Mouse (Mus musculus) E14TG2a.4 (cell line): ENCODE data around the gene Mrpl37.

ENCODE experiments used
- H3K27me3 ChIP-seq: 2 replicates; pipeline ENCODE4 v1.6.1; 2014; ENCODE audit warnings: low read length, control low read depth; ENCODE audit not compliant: insufficient read depth
- H3K36me3 ChIP-seq: 2 replicates; pipeline ENCODE4 v1.6.1; 2014; ENCODE audit warnings: low read length, control low read depth; ENCODE audit not compliant: insufficient read depth
- H3K4me1 ChIP-seq: replicated peaks from 2 replicates; pipeline ENCODE4 v1.6.1; 2014; ENCODE audit warnings: low read depth, low read length, control low read depth
- H3K4me3 ChIP-seq: replicated peaks from 2 replicates; pipeline ENCODE4 v1.5.1; 2014; ENCODE audit warnings: mild to moderate bottlenecking, low read length
- H3K9me3 ChIP-seq: 2 replicates; pipeline ENCODE4 v1.6.1; 2014; ENCODE audit warnings: low read length, control low read depth
- CTCF ChIP-seq: conservative IDR thresholded peaks from 2 replicates; pipeline ENCODE4 v1.5.1; 2014; ENCODE audit warnings: low read length
- NANOG ChIP-seq: IDR thresholded peaks from 2 replicates; pipeline ENCODE4 v1.6.1; 2014; ENCODE audit warnings: borderline replicate concordance, low read length, mixed read lengths
- POU5F1 ChIP-seq: IDR thresholded peaks from 2 replicates; pipeline ENCODE4 v1.6.1; 2014; ENCODE audit warnings: low read length, borderline replicate concordance

Mrpl37 gene

DNA sequence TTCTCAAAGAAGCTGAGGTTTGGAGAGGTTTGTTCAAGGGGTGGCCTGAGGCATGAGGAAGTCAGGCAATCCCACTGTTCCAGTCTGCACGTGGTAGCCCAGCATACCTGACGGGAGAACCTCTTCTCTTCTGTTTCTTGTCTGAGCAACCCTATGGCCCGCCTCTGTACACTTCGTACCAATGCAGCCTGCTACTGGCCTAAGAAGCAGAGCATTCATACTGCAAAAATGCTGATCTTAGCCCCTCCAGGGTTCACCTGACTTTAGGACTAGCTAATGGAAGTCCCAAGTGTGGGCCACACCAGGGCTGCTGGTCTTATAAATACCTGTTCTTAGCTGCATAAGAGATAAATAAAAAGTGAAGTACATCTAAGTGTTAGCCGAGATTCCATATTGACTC lies 8.3 kb downstream of the Mrpl37 start:
- peaks cover 78% of the 10 kb centered on the region for H3K36me3 ChIP-seq
- TF ChIP-seq NANOG (no peak), POU5F1 (no peak), CTCF (no peak)
- H3K4me3 ChIP-seq, result no peak overlapping the region
- H3K27me3 ChIP-seq, result no peaks in the 10 kb centered on the region
- no peaks in the 10 kb centered on the region for H3K9me3 ChIP-seq
- peaks cover 8% of the 10 kb centered on the region; the same call in 1 of the 2 replicates for H3K4me1 ChIP-seq

DNA sequence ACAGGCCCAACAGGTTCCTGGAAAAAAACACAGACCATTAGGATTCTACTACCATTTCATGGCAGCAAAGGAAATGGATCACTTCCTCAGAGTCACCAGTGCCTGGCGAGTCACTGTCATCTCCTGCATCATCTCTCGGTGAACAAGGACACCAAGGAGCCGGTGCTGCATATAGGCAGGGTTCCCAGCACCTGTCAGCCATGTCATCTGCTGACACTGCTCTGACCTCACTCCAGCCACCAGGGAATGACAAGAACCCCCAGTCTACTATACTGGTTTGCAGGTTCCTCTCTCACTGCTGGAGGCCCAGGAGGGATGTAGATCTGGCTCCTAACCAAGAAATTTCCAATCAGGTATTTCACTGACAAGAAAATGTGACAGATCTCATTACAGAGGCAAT lies 10.6 kb downstream of the Mrpl37 start:
- TF ChIP-seq CTCF (no peak), POU5F1 (no peak), NANOG (no peak)
- no peaks in the 10 kb centered on the region for H3K27me3 ChIP-seq

DNA sequence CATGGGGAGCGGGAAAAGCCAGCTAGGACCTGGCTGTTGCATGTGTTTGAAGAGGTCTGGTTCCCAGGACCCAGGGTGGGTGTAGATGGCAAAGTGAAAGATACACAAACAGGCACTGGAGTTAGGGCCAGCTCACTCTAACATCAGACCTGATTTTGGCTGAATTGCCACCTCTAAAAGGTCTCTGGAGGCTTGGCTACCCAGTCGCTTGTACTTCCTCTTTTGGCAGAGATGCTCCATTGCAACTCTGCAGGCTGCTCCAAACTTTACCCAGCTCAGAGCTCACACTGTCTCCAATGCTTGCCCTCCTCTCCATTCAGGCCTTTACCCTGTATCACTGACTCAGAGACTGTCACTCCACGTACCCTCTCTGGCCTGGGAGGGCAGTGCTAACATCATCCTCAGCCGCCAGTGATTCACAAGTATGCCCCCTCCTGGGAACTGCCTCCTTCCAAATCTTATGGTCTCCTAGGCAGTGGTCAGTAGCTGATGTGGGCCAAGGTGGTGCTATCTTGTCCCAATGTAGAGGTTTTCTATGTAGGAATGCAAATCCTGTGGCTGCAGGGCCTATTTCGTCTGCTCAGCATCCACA lies 13.6 kb downstream of the Mrpl37 start:
- no peak overlapping the region for H3K4me3 ChIP-seq
- H3K36me3 ChIP-seq, result peaks cover 33% of the 10 kb centered on the region
- no peaks in the 10 kb centered on the region for H3K9me3 ChIP-seq
- H3K4me1 ChIP-seq, result peaks cover 13% of the 10 kb centered on the region; the same call in 1 of the 2 replicates
- TF ChIP-seq CTCF, result no peak
- no peak for TF ChIP-seq POU5F1
- TF ChIP-seq NANOG, result no peak
- no peaks in the 10 kb centered on the region for H3K27me3 ChIP-seq

More for the DNA sequence above, 10.6 kb downstream of the Mrpl37 start:
- no peaks in the 10 kb centered on the region for H3K9me3 ChIP-seq
- H3K36me3 ChIP-seq, result peaks cover 55% of the 10 kb centered on the region
- peaks cover 13% of the 10 kb centered on the region; the same call in 1 of the 2 replicates for H3K4me1 ChIP-seq
- no peak overlapping the region for H3K4me3 ChIP-seq

DNA sequence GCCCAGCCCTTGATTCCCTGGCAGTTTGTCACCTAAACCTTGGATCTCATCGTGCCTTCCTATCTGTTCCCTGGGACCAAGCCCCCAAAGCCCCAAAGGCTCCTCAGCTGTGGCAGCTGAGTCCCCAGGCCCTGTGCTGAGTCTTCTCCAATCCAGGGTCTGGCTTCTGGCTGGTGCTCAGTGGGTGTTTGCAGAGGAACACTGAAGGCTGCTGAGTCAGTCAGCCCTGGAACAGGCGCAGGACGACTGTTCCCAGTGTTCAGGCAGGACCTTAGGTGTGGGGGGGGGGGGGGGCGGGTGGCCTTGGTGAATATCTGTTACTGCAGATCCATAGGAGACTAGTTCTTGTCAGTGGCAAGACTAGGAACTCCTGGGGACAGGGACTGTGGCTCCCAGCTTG lies 14.8 kb downstream of the Mrpl37 start:
- Histone ChIP-seq H3K4me1 (peaks cover 9% of the 10 kb centered on the region; the same call in 1 of the 2 replicates), H3K4me3 (no peak overlapping the region), H3K9me3 (no peaks in the 10 kb centered on the region), H3K36me3 (peaks cover 33% of the 10 kb centered on the region), H3K27me3 (no peaks in the 10 kb centered on the region)
- TF ChIP-seq CTCF (no peak), POU5F1 (no peak), NANOG (no peak)

DNA sequence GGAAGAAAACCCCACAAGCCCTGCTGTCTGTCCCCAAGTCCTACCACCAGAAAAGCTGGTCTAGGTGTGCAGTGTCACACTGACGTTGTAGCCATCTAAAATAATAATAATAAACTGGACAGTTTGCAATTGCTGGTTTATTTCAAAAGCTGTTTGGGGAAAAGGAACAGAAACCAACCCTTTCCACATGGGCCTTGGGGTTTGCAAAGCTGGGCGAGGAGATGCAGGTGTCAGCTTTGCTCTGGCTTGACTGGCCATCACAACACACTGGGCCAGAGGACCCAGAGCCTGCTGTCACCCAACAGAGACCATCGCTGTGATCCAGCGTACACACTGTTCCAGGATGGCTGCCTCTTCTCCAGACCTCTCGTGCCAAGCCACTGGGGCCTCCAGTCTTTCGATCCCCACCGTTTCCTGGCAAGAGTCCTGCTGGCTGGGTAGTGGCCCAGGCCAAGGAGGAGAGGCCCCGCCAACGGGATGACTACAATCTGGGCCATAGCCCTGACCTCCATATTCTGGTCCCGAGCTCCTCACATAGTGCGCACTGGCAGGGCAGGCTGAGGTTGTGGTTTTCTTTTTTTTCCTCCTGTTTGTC lies 18.0 kb downstream of the Mrpl37 start:
- H3K4me1 ChIP-seq, result peaks cover 5% of the 10 kb centered on the region; the same call in 1 of the 2 replicates

DNA sequence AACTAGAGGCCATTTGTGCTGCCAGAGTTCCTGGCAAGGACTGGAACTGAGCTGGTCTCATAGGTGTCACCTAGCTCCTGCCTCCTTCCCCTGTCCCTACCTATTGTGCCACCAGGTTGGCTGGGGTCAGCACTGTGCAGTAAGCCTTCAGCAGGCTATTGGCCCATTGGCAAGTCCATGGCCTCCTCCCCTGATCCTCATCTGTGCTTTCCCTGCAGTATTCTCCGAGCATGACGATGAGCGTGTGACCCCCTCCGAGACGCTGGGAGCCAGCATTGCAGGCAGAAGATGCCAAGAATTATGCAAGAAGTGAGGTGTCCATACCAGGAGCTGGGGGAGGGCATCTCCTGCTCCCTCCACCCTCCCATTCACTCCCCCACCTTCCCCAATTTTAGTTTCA lies 18.9 kb downstream of the Mrpl37 start:
- Histone ChIP-seq H3K4me3 (no peak overlapping the region), H3K4me1 (peaks cover 4% of the 10 kb centered on the region; the same call in 1 of the 2 replicates), H3K27me3 (no peaks in the 10 kb centered on the region), H3K36me3 (peaks cover 49% of the 10 kb centered on the region), H3K9me3 (no peaks in the 10 kb centered on the region)
- TF ChIP-seq POU5F1 (no peak), CTCF (no peak), NANOG (no peak)

More for the DNA sequence above, 18.0 kb downstream of the Mrpl37 start:
- no peak for TF ChIP-seq POU5F1
- TF ChIP-seq CTCF, result no peak
- no peak for TF ChIP-seq NANOG
- Histone ChIP-seq H3K36me3 (peaks cover 44% of the 10 kb centered on the region), H3K4me3 (no peak overlapping the region), H3K27me3 (no peaks in the 10 kb centered on the region), H3K9me3 (no peaks in the 10 kb centered on the region)

DNA sequence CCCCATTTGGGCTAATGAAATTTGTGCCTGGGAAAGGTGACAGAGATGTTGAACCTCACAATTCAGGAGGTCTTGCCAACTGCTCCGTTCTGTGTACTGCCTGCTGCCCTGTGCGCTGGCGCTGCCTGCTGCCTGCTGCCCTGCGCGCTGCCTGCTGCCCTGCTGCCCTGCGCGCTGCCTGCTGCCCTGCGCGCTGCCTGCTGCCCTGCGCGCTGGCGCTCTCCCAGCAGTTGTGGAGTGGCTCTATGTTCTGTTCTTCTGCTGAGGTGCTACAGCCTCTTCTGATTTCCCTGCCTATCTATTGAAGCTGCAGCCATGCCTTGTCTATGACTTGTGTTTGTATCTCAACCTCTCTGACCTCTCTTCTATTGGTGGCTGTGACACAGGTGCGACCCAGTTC lies 21.5 kb downstream of the Mrpl37 start:
- Histone ChIP-seq H3K36me3 (peaks cover 71% of the 10 kb centered on the region), H3K4me3 (no peak overlapping the region), H3K9me3 (no peaks in the 10 kb centered on the region; the same call in 1 of the 2 replicates), H3K4me1 (no peaks in the 10 kb centered on the region), H3K27me3 (no peaks in the 10 kb centered on the region)
- TF ChIP-seq CTCF, result no peak
- no peak for TF ChIP-seq POU5F1
- no peak for TF ChIP-seq NANOG

DNA sequence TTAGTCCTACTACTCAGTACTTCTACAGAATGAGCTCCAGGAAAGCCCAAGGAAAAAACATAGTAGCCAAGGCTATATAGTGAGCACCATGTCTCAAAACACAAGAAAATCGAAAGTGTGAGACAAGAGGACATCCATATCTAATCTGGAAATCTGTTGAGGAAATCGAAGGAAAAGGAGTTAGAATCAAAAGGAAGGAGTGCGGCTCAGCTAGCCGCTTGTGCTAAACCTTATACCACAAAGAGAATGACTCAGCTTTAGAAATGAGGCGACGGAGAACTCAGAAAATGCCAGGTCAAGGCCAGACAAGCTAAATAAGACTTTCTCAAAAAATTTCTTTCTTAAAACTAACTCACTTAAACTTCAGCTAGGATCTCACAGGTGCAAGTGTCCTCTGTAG lies 24.4 kb downstream of the Mrpl37 start:
- no peaks in the 10 kb centered on the region for H3K27me3 ChIP-seq
- TF ChIP-seq NANOG (no peak), CTCF (no peak), POU5F1 (no peak)
- H3K4me1 ChIP-seq, result peaks cover 13% of the 10 kb centered on the region
- peaks cover 84% of the 10 kb centered on the region for H3K36me3 ChIP-seq
- H3K4me3 ChIP-seq, result no peak overlapping the region
- H3K9me3 ChIP-seq, result no peaks in the 10 kb centered on the region; the same call in 1 of the 2 replicates

DNA sequence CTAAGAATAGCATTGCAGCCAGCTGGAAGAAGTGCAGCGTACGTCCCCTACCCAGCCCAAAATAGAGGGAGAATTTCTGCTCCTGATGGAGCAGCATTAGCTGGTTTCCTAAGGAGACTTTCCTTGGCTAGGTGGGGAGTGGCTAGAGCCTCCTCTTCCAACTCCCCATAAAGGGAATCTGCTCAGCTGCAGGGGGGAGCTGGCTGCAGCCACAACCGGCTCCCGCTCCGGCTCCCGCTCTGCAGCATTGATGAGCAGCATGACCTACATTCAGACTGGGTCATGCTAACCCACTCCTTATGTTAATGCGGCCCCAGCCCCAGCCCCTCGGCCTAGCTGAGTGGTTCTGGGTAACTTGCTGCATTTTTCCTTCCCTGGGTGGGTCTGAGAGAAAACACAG lies 27.4 kb downstream of the Mrpl37 start:
- Histone ChIP-seq H3K4me1 (peaks cover 16% of the 10 kb centered on the region), H3K27me3 (no peaks in the 10 kb centered on the region), H3K4me3 (no peak overlapping the region), H3K36me3 (peaks cover 89% of the 10 kb centered on the region), H3K9me3 (no peaks in the 10 kb centered on the region; the same call in 1 of the 2 replicates)
- no peak for TF ChIP-seq NANOG
- TF ChIP-seq CTCF, result no peak
- no peak for TF ChIP-seq POU5F1
